Mouse (Mus musculus): Measurements from ENCODE around the gene Cdv3. TPM values are rescaled to one million over a fixed set of nuclear protein-coding genes. Genes with fewer than 3 reads are reported as not detected.

Cdv3 gene
- total RNA-seq, 1 experiment: 233 TPM

DNA sequence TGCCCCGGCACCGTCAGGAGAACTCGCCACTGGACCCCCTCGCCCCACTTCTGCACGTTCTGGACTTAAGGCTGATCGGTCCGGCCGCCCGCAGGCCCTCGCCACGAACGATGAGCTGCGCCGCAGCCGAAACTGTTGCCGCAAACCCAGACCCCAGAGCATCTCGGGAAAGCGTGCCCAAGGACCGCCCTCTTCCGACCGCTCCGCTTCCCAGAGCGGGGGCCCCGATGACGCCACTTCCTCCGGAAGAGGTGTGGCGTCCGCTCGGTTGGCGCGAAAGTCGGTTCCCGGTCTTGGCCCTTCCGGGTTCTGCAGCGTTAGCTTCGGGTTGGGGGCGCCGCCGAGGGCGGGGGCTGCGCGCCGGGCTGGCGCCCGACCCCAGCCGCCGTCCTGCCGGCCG, 60.7 kb downstream of the Cdv3 start, which contains the start of the genes 1300017J02Rik and Topbp1:
Gene 1300017J02Rik (minus strand): TSS at position 156 of the 400 bp plus-strand sequence.
Gene Topbp1 (plus strand): TSS at position 289 of the 400 bp plus-strand sequence.
- TF ChIP-seq HCFC1 (IDR thresholded peaks at IDR 0.05; ENCODE audit: borderline replicate concordance, insufficient read depth, low read length) (peak; percentile 73; the same call in 1 of the 2 replicates), MAFK (IDR thresholded peaks at IDR 0.05; ENCODE audit: insufficient read depth, low read depth, low read length) (no peak)
- Histone ChIP-seq H3K4me1 (ENCODE audit: control insufficient read depth in 2 of 2, insufficient read depth in 2 of 2, low read length in 2 of 2, poor library complexity in 1 of 2) (peaks cover 0 to 8% of the 10 kb centered on the region in 2 experiments; a peak in 2 of 4 replicates), H3K36me3 (ENCODE audit: control insufficient read depth, insufficient read depth, low read length, poor library complexity, severe bottlenecking) (peaks cover 15% of the 10 kb centered on the region), H3K4me3 (ENCODE audit: insufficient read depth in 1 of 2, low read depth in 1 of 2, low read length in 2 of 2, poor library complexity in 1 of 2, severe bottlenecking in 1 of 2) (peak within 1 kb of the TSS; percentile 93 to 99), H3K9me3 (ENCODE audit: control insufficient read depth, insufficient read depth, low read depth, low read length) (no peaks in the 10 kb centered on the region), H3K27ac (ENCODE audit: insufficient read depth, low read depth, low read length, poor library complexity, severe bottlenecking) (peak within 1 kb of the TSS; percentile 84), H3K9ac (ENCODE audit: insufficient read depth, low read depth, low read length, poor library complexity, severe bottlenecking) (peak within 1 kb of the TSS; percentile 98)
- DNase-seq (ENCODE audit: low read depth, low spot score): peak; percentile 89
- in situ Hi-C loops (cut with MboI; ENCODE audit: low sequenced_read_pairs in 2 of 2, unreplicated experiment in 2 of 2): loop anchor here in 1 of 2 experiments (5.0 kb wide), 2 partner anchors 37 to 78 kb away; no protein-coding TSS in a partner anchor

Other genes starting within 250 kb of the Cdv3 start
- gene Srprb, start 163.7 kb downstream of the Cdv3 start, total RNA-seq (2012; rRNA removed): 75.5 and 93.1 TPM in 2 replicates
- 0.04 and 2.0 TPM in 2 replicates for gene Gm20425, start 135.5 kb downstream of the Cdv3 start, total RNA-seq (2012; rRNA removed)
- gene Trf, start 135.4 kb downstream of the Cdv3 start, total RNA-seq (2012; rRNA removed): 9.6 and 11.9 TPM in 2 replicates
- gene 1300017J02Rik, start 60.8 kb downstream of the Cdv3 start, total RNA-seq (2012; rRNA removed): 2.1 and 3.1 TPM in 2 replicates
- gene Topbp1, start 60.6 kb downstream of the Cdv3 start, total RNA-seq (2012; rRNA removed): 104 and 120 TPM in 2 replicates
- gene Bfsp2, start 114.6 kb upstream of the Cdv3 start, total RNA-seq (2012; rRNA removed): not detected in 2 replicates